Mouse (Mus musculus) inflammation-experienced regulatory T-cells, adult 16 weeks (primary cell): ENCODE results near the gene Pnldc1. TPM values are rescaled to one million over a fixed set of nuclear protein-coding genes. Genes with fewer than 3 reads are reported as not detected.

Source experiments
- polyA plus RNA-seq: library from polyadenylated mRNA; unstranded; fragments of 100-300 nt; shearing (Covaris generic); gene quantifications from one replicate; pipeline ENCODE4 v1.2.1, GENCODE M21; 2017

Gene Pnldc1
- polyA plus RNA-seq, result 0.82 TPM

DNA sequence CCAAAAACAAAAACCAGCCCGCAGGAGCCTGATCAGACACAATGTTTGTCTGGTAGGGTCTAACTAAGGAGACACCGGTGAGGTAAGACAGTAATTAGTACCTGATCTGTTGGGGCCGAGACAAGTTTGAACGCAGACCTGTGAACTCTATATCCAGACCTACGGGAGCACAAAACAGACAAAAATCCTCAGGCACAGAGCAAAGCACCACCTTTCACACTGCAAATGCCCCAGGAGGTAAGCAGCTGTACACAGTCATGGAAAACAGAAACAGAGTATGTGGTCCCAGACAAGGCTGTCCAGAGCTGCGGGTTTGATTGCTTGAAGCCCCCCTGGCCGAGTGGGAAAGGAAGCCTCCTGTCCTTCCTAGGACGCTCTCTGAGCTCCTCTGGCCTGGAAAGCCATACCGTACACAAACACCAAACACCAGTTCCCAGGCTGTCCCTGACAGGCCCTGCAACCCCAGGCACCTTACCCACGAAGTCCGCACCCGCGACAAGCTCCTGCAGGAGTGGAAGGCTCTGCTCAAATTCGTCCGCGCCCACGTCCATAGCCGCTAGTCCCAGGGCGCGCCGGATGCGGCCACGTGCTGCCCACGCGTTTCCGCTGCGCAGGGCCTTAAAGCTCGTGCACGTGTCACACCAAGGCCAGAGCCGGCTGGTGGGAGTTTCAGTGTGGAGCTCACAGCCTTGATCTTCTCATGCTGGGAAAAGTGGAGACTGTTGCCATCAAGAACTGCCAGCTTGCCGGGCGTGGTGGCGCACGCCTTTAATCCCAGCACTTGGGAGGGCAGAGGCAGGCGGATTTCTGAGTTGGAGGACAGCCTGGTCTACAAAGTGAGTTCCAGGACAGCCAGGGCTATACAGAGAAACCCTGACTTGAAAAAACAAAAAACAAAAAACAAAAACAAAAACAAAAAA lies at the start of gene Pnldc1:
TSS of gene Pnldc1 (minus strand) at position 870 of the 920 bp plus-strand sequence.

DNA sequence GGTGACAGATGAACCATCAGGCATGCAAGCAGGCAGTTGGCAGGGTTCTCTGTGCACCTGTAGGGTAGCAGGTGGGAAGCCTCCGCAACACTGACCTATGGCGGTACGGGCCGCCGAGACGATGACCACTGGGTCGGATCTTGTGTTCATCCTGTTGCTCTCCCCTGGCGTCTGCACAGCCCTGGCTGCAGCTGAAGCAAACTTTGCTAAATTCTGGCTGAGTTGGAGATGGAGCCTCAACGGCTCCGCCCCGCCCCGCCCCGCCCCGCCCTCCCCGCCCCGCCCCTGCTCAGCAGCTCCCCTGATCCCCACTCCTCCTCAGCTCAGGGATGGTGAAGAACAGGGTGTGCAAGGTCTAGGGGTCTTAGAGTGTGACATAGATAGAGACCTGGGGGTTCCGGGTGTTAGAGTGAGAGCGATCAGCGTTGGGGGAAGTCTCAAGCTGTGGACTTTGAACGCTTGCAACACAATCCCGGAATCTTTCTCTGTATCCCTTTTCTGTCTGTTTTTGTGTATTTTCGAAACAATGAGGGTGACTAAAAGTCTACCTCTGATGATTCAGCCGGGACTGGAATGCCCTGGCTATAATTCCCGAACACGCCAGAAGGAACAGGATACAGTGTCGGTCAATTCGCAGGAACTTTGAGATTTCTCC lies 30.2 kb upstream of the Pnldc1 start, which contains the start of gene Acat3:
TSS of gene Acat3 (minus strand) at position 450 of the 655 bp plus-strand sequence.

DNA sequence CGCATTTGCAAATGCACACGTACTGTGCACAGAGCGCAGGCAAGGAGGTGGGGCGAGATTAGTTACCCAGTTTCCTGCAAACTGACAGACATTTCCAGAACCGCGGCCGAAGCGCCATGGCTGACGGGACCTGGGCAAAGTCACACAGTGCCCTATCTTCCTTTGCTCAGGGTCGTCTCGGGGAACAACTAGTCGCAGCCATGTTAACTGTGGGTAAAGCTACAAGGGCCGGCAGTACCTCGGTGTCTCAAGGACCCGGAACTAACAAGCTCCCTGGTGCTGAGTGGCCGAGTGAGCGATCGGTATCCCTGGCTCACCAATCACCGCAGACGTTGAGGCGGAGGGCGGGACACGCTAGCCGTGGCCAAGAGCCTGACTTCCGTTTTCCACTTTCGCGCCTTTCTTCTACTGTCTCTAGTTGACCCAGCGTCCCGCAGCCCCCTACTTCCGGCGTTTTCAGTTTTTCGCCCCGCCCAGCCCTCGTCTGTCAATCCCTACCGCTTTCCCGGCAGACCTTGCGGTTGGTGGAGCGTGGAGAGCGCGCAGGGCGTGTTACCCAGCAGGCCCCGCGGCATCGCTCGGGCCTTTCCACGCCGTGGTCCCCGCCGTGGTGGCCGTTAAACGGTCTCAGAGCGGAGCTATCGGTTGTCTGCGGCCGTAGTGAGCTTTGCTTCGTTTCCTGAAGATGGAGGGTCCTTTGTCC lies 6.0 kb upstream of the Pnldc1 start, which contains the start of gene Mrpl18:
TSS of gene Mrpl18 (minus strand) at position 465 of the 703 bp plus-strand sequence.

DNA sequence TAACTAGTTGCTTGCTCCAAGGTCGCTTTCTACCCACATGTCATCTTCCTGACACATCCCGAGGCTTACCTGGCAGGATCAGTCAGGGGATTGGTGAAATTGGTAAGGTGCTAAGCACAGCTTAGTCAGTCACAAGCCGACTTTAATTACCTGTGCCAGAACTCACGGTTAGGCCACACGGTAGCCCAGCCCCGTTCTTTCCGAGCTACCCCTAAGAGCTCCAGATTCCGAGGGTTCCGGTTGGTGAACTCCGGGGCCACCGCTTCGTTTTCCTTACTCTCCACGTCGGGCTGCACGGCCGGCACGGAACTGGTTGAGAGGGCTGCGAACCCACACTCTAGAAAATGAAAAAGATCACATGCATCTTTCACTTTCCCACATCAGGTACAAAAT lies 5.5 kb upstream of the Pnldc1 start, which contains the start of gene Tcp1:
TSS of gene Tcp1 (plus strand) at position 214 of the 393 bp plus-strand sequence.

DNA sequence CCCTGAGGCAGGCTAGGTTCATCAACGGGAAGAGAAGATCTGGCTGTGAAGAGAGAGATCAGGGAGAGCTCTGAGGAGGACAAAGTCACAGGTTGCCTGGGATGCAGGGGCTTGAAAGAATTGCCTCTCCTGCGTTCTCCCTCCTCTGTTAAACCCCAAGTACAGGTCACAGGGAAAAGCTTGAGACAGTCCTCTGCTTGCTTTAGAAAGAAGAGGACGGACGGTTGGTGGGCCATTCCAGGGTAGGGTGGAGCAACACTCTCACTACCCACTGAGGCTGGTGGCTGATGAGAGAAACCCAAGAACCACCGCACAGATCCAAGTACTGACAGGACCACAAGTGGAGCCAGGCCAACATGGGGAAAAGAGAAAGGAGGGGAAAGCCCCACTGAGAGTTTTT lies 34.3 kb downstream of the Pnldc1 start, which contains the start of gene Mrgprh:
TSS of gene Mrgprh (plus strand) at position 301 of the 400 bp plus-strand sequence.

DNA sequence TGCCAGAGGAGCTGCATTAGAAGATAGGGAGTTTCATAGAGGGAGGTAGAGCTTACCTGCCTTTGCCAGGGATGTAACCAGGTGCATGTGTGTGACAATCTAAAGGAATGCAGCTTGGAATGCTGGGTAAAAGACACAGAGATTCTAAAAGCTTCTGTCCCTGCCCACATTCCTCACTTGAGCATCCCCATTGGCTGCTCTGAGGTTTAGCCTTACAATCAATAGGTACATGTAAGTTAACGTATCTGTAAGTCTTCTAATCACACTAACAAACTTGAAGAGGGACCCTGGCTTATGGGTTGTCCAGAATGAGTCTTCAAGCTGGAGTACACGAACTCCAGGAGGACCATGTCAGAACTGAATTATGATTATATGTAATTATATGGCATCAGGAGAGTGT lies 42.0 kb downstream of the Pnldc1 start, which contains the start of gene Mas1:
TSS of gene Mas1 (minus strand) at position 101 of the 400 bp plus-strand sequence.

Other genes with a start within 250 kb of the Pnldc1 start
- 0.15 TPM for gene Slc22a1, start 234.4 kb downstream of the Pnldc1 start, polyA plus RNA-seq
- 31.1 TPM for gene Igf2r, start 140.6 kb downstream of the Pnldc1 start, polyA plus RNA-seq
- 0.29 TPM for gene Mas1, start 42.1 kb downstream of the Pnldc1 start, polyA plus RNA-seq
- not detected for gene Mrgprh, start 34.2 kb downstream of the Pnldc1 start, polyA plus RNA-seq
- 232 TPM for gene Tcp1, start 5.5 kb upstream of the Pnldc1 start, polyA plus RNA-seq
- gene Mrpl18, start 6.1 kb upstream of the Pnldc1 start, polyA plus RNA-seq, result 127 TPM
- 0.72 TPM for gene Acat3, start 30.4 kb upstream of the Pnldc1 start, polyA plus RNA-seq
- gene Acat2, start 50.5 kb upstream of the Pnldc1 start, polyA plus RNA-seq, result 42.8 TPM
- gene Wtap, start 83.9 kb upstream of the Pnldc1 start, polyA plus RNA-seq, result 30.7 TPM
- 123 TPM for gene Sod2, start 96.6 kb upstream of the Pnldc1 start, polyA plus RNA-seq
- gene Gpr31b, start 142.1 kb upstream of the Pnldc1 start, polyA plus RNA-seq, result not detected
- not detected for gene Tcp10b, start 150.9 kb upstream of the Pnldc1 start, polyA plus RNA-seq
- not detected for gene Unc93a, start 221.6 kb upstream of the Pnldc1 start, polyA plus RNA-seq